Mouse (Mus musculus) G1E (cell line): Measurements from ENCODE around the gene Ncoa4.

Experiments used
- CTCF ChIP-seq: IDR thresholded peaks from 2 replicates; pipeline ENCODE4 v1.5.1; 2012; ENCODE audit warnings: low read depth, low read length, inconsistent platforms, mixed read lengths
- GATA1 ChIP-seq: IDR thresholded peaks from 2 replicates; pipeline ENCODE4 v1.6.1; 2012; ENCODE audit warnings: borderline replicate concordance, low read length, inconsistent platforms, mixed read lengths
- POLR2AphosphoS5 ChIP-seq: IDR thresholded peaks from 2 replicates; pipeline ENCODE4 v1.6.1; 2012; ENCODE audit warnings: low read depth, low read length, inconsistent platforms; ENCODE audit not compliant: insufficient replicate concordance

GRCm38 (mm10) chr14:32166840-32167239 is 7.2 kb downstream of the Ncoa4 start:
- TF ChIP-seq CTCF = no peak
- no peak for TF ChIP-seq GATA1
- TF ChIP-seq POLR2AphosphoS5 = no peak
